Mouse (Mus musculus): ENCODE data around the gene AC124108.1.
A peak's percentile ranks its signal among the peaks of the same experiment; 100 is the strongest.

DNA sequence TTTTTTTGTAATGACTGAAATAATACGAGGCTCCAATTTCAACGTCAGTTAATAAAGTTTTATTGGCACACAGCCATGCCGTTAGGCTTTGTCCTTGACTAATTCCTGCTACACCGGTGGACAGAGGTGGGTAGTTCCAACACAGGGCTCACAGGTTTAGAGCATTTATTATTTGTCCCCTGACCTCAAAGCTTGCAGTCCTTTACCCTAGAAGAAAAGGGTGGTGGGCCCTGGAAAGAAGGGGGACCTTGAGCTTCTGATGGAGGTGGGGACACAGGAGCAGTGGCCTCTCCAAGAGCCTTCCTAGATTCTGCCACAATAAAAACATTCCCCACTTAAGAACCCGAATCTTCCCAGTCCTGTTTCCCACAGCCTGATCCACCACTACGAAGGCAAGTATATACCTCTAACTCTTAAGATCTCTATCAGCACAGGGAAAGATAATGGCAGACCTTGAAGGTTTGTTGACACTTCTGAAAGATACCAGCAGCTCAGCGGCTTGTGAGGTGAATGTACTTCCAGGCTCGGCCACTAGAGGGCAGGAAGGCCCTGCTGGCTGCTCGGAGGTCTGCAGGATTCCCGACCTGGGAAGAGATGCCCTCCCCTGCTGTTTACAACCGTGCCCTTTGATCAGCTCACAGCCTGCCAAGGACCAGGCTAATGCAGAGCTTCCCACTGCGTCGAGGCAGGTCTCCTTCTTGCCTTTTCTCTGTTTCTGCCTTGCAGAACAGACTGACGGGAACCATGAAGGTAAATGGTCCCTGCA is 34.1 kb upstream of the AC124108.1 start:
- peak; percentile 95 for TF ChIP-seq CTCF (IDR thresholded peaks at IDR 0.05; ENCODE audit: borderline replicate concordance, control insufficient read depth, extremely low read depth, insufficient read depth, low read length, poor library complexity)
- no peak for TF ChIP-seq POLR2A (IDR thresholded peaks at IDR 0.05; ENCODE audit: control insufficient read depth, extremely low read depth, insufficient read depth, low read length, poor library complexity)

All from thymus, adult 2 months (tissue).